Mouse (Mus musculus): ENCODE data around the gene Wipf1.
"Not testable (repeated sequence)": the region's sequence is repeated elsewhere in the genome, so short reads cannot be mapped to it uniquely, and the experiment has no call there.

Gene Wipf1

DNA sequence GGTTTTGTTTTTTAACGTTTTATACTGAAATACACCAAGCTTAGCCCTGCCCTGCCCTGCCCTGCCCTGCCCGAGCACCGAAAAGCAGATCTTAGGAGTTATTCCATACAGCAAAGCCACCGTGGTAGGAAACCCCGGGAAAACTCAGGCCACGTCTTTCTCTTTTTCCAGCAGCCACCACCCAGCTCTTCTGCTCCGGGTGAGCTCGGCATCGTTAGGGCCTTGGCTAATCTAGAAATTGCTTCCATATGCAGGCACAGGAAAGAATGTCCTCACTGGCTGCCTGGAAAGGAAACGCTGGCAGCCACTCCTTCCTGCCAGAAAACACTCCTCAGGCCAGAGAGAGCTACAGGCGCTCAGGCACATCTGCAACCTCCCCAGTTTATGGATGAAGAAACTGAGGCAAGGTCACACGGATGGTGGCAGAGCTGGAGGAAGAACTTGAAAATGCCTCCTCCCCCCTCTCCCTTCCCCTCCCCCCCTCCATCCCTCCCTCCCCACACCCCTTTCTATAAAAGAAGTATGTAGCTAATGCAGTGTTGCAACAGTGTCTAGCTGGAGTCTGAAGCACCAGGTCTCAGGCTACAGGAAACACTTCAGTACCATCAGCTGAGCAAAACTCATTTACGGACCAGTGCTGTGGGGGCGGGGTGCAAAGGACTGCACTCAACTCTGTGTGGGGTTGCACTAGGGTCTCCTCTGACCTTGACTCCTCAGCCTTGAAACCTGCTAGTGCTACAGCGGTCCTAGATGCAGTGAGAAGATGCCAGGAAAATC lies 20.1 kb downstream of the Wipf1 start:
- peak; percentile 77 for DNase-seq (ENCODE audit: low read depth, low spot score)

GRCm38 (mm10) chr2:73507886-73508285 lies 21.6 kb downstream of the Wipf1 start:
- no peak for DNase-seq (ENCODE audit: low read depth, low spot score)

DNA sequence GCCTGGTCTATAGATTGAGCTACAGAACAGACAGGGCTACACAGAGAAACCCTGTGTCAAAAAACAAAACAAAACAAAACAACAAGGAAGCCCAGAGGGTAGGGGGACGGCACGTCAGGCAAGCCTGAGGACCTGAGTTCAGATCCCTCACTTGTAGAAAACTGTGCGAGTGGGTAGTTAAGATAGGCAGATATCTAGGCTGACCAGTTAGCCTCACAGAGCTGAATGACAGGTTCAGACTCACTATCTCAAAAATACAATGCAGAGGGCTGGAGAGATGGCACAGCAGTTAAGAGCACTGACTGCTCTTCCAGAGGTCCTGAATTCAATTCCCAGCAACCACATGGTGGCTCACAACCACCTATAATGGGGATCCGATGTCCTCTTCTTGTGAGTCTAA lies 23.2 kb downstream of the Wipf1 start:
- DNase-seq (ENCODE audit: low read depth, low spot score) = not testable (repeated sequence)

- DNase-seq (ENCODE audit: low read depth, low spot score) = no peak
These were observed 26.6 kb downstream of the Wipf1 start for GRCm38 (mm10) chr2:73502863-73503429.

GRCm38 (mm10) chr2:73500864-73501263 lies 28.7 kb downstream of the Wipf1 start:
- DNase-seq (ENCODE audit: low read depth, low spot score) = no peak

DNA sequence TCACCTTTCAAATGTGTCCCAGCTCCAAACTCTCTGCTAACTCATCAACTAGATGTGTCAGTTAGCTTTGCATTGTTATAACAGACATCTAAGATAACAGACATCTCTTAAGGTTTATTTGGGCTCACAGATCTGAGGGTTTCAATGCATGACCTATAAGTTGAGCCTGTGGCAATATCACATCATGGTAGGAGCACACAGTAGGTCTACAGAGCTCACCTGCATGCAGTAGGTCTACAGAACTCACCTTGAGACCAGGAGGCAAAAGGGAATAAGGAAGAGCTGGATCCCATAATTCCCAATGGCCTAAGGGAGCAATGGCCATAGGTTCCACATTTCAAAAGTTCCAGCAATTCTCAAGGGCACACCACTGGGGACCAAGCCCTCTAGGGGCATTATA lies 31.2 kb downstream of the Wipf1 start:
- DNase-seq (ENCODE audit: low read depth, low spot score) = no peak

DNA sequence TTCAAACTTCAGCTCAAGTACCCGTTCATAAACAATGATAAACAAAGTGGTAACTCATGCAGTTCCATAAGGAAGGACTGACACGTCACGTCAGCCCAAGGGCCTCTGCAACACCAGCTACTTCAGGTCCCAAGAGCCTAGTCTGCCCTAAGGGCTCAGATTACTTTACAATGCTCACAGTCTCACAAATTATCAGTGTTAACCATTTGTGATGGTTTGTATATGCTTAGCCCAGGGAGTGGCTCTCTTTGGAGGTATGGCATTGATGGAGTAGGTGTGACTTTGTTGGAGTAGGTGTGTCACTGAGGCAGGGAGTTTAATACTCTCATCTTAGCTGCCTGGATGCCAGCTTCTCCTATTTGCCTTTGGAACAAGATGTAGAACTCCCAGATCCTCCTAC lies 32.0 kb downstream of the Wipf1 start:
- no peak for DNase-seq (ENCODE audit: low read depth, low spot score)

DNA sequence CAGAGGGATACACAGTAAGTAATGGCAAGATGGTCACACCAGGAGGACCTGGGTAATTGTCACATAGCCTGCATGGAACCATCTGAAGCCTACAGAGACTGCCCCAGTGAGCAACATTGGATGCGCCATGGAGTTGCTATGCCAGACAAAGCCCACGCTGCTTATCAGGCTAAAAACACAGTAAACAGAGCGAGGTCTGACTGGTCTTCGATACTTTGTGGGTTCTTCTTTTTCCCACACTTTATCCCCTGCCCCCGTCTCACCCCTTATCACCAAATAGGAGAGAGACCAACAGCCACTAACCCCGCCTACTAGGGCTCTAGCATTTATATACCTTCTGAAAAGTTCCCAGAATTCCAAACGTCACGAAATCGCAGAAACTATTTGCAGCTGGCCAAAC lies 32.6 kb downstream of the Wipf1 start:
- no peak for DNase-seq (ENCODE audit: low read depth, low spot score)

- no peak for DNase-seq (ENCODE audit: low read depth, low spot score)
These were observed 33.2 kb downstream of the Wipf1 start for GRCm38 (mm10) chr2:73496329-73496685.

GRCm38 (mm10) chr2:73495617-73496328 lies 33.8 kb downstream of the Wipf1 start:
- peak; percentile 78 for DNase-seq (ENCODE audit: low read depth, low spot score)

- peak; percentile 51 for DNase-seq (ENCODE audit: low read depth, low spot score)
These were observed 36.0 kb downstream of the Wipf1 start for GRCm38 (mm10) chr2:73493517-73493916.

- no peak for DNase-seq (ENCODE audit: low read depth, low spot score)
These were observed 37.9 kb downstream of the Wipf1 start for GRCm38 (mm10) chr2:73491442-73492241.

GRCm38 (mm10) chr2:73490466-73490865 lies 39.1 kb downstream of the Wipf1 start:
- DNase-seq (ENCODE audit: low read depth, low spot score) = no peak

- no peak for DNase-seq (ENCODE audit: low read depth, low spot score)
These were observed 43.4 kb downstream of the Wipf1 start for GRCm38 (mm10) chr2:73486120-73486601.

DNA sequence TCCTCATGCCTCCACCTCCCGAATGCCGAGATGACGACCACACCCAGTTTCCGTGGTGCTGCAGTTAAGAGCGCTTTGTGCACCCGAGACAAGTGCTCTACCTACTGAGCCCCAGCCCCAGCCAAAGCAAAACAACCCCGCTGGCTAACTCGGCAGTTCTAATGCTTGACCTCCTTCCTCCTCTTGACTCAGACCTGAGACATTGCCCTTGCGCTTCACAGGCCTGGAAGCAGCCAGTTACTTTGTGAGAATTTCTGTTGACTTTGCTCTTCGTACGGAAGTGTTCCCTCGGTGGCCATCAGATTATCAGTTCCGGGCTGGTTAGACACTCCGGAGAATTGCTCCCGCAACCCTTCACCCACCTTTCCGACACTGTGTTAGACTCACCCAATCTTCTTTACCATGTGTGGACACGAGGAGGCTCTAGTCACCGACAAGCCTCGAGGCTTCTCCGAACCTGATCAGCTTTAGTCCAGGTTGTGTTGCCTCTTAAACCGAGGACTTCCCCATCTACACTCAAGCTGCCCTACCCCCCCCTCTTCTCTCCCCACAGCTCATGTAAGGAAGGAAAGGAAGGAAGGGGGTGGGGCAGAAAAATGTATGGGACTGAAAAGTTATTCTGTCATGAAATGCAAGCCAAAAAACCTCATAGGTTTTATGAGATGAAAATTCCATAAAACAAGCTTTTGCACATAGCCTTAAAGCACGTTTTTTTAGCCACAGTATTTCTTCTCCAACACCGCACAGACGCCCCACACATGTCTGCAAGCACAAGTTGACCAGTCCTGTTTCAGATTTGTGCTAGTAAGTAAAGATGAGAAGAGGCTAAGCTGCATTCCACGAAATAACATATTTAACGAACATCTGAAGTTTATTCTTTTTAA lies 44.1 kb downstream of the Wipf1 start:
- DNase-seq (ENCODE audit: low read depth, low spot score) = no peak

DNA sequence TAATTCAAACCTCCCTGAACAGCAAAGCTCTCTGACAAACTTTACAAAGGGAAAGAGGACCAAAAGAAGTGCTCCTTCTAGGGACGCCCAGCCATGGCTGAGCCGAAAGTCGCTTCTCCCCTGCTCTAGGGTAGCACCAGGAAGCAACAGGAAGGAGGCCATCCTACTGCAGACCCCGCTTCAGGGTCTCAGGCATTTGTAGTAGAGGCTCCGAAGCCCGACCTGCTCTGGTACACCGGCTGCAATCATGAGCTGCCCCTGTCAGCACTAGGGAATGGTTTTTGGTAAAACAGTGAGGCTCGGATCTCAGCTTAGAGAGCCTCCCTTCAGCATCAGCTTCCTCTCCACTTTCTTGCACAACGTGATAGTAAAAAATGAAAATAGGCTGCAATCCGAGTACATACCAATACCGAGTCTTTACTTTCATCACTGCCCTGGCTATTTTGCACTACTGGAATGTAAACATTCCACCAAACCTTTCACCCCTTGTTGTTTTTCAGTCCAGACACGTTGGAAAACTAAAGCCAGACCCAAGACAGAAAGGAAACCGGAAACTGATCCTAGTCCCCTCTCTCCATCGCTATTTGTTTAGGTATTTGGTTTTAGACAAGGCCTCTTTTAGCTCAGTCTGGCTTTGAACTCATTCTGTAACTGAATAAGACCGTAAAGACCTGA lies 44.8 kb downstream of the Wipf1 start:
- no peak for DNase-seq (ENCODE audit: low read depth, low spot score)

DNA sequence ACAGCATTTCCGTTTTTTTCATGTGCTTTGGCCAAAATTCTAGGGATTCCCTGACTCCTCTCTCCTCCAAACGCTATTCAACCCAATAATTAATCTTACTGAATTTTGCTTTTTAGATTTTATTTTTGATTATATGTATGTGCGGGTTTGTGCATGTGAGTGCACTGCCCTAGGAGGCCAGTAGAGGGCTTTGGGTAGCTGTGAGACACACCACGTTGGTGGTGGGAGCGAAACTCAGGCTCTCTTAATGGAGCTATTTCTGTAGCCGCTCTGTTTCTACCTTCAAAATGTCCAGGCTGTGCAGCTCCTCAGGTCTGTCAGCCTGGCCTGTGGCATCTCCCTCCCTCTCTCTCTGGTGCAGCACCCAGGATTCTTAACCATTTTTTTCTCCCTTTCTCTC lies 50.7 kb downstream of the Wipf1 start:
- DNase-seq (ENCODE audit: low read depth, low spot score) = no peak

GRCm38 (mm10) chr2:73477501-73477900 lies 52.0 kb downstream of the Wipf1 start:
- DNase-seq (ENCODE audit: low read depth, low spot score) = no peak

GRCm38 (mm10) chr2:73475519-73475918 lies 54.0 kb downstream of the Wipf1 start:
- no peak for DNase-seq (ENCODE audit: low read depth, low spot score)

- DNase-seq (ENCODE audit: low read depth, low spot score) = no peak
These were observed 57.4 kb downstream of the Wipf1 start for GRCm38 (mm10) chr2:73472130-73472529.

All from forelimb bud, embryonic 11.5 days (tissue).